19 mouse cellular contexts compared by ENCODE assay signal in the genomic region with DNA sequence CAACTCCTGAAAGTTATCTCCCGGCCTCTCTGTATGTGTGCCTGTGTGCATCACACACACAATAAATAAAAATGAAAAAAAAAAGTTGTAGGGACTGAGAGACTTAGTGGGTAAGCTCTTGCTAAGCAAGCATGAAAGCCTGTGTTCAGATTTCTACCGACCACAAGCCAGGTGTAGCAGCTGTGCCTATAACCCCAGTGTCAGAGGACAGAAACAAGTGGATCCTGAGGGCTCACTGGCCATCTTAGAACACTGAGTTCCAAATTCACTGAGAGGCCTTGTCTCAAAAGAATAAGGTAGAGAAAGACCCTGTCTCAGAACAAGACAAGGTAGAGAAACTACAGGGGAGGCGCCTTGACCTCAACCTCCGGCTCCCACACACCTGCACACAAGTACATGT. TPM values are rescaled to one million over a fixed set of nuclear protein-coding genes. Genes with fewer than 3 reads are reported as not detected.
"Had no signal": no experiment of that assay in that cellular context is flagged by ENCODE, and none has a peak within 500 bp of the region (broad histone marks: within the 10 kb centered on the region; RNA-seq: fewer than 3 reads in every experiment).

No protein-coding gene starts in this region.

- H3K36me3 ChIP-seq: intestine, embryonic 15.5 days; kidney, embryonic 15.5 days; limb, embryonic 12.5 days; limb, embryonic 15.5 days; midbrain, embryonic 12.5 days; midbrain, embryonic 15.5 days; neural tube, embryonic 12.5 days; neural tube, embryonic 15.5 days; stomach, embryonic 15.5 days had no signal

- H3K27ac ChIP-seq: intestine, embryonic 15.5 days; kidney, embryonic 15.5 days; limb, embryonic 12.5 days; limb, embryonic 15.5 days; liver, embryonic 14.5 days; midbrain, embryonic 12.5 days; midbrain, embryonic 15.5 days; neural tube, embryonic 12.5 days; neural tube, embryonic 15.5 days; stomach, embryonic 15.5 days had no signal

- DNase-seq: kidney, adult 11 months; kidney, adult 8-10 months; kidney, postnatal 10 days; kidney, postnatal 4 days; left cerebral cortex, postnatal 4 days; liver, postnatal 0 days; lung, embryonic 14.5 days; retina, postnatal 1 day had no signal

- H3K4me3 ChIP-seq: intestine, embryonic 15.5 days; kidney, embryonic 15.5 days; limb, embryonic 12.5 days; limb, embryonic 15.5 days; midbrain, embryonic 12.5 days; midbrain, embryonic 15.5 days; neural tube, embryonic 12.5 days; neural tube, embryonic 15.5 days; stomach, embryonic 15.5 days had no signal

RNA-seq across cellular contexts. Expression of a gene that starts 25.3 kb away (rescaled TPM):
- polyA plus RNA-seq: limb, embryonic 15.5 days; liver, postnatal 0 days; macrophage had no signal
